Mouse (Mus musculus): ENCODE data around the gene Nanos3.

The Nanos3 gene

GRCm38 (mm10) chr8:84185117-84185516 is at the start of gene Nanos3:
Gene Nanos3 (minus strand): TSS chr8:84185217.
- in situ Hi-C loops (cut with MboI, MseI): loop anchor here (10.0 kb wide), 1 partner anchor 990 kb away; no protein-coding TSS in a partner anchor

GRCm38 (mm10) chr8:84233055-84233454 is 48.0 kb upstream of the Nanos3 start:
- in situ Hi-C loops (cut with MboI, MseI): no loop called here

- in situ Hi-C loops (cut with MboI, MseI): no loop called here
Measured at GRCm38 (mm10) chr8:84230735-84231134, 45.7 kb upstream of the Nanos3 start.

- in situ Hi-C loops (cut with MboI, MseI): loop anchor here (5.0 kb wide), 1 partner anchor 56 kb away; no protein-coding TSS in a partner anchor
Measured at GRCm38 (mm10) chr8:84223322-84224029, 38.5 kb upstream of the Nanos3 start.

- in situ Hi-C loops (cut with MboI, MseI): loop anchor here (5.0 kb wide), 1 partner anchor 55 kb away; no protein-coding TSS in a partner anchor
Measured at GRCm38 (mm10) chr8:84222566-84223165, 37.6 kb upstream of the Nanos3 start.

- in situ Hi-C loops (cut with MboI, MseI): loop anchor here (5.0 kb wide), 1 partner anchor 53 kb away; no protein-coding TSS in a partner anchor
Measured at GRCm38 (mm10) chr8:84220105-84220504, 35.1 kb upstream of the Nanos3 start.

- in situ Hi-C loops (cut with MboI, MseI): no loop called here
Measured at GRCm38 (mm10) chr8:84218143-84218542, 33.1 kb upstream of the Nanos3 start.

GRCm38 (mm10) chr8:84217206-84217605 is 32.2 kb upstream of the Nanos3 start:
- in situ Hi-C loops (cut with MboI, MseI): no loop called here

GRCm38 (mm10) chr8:84213277-84213676 is 28.3 kb upstream of the Nanos3 start:
- in situ Hi-C loops (cut with MboI, MseI): no loop called here

- in situ Hi-C loops (cut with MboI, MseI): no loop called here
Measured at GRCm38 (mm10) chr8:84211881-84212563, 27.0 kb upstream of the Nanos3 start.

GRCm38 (mm10) chr8:84211202-84211601 is 26.2 kb upstream of the Nanos3 start:
- in situ Hi-C loops (cut with MboI, MseI): no loop called here

- in situ Hi-C loops (cut with MboI, MseI): no loop called here
Measured at GRCm38 (mm10) chr8:84210167-84210791, 25.3 kb upstream of the Nanos3 start.

GRCm38 (mm10) chr8:84208381-84209380 is 23.7 kb upstream of the Nanos3 start:
- in situ Hi-C loops (cut with MboI, MseI): no loop called here

GRCm38 (mm10) chr8:84207811-84208210 is 22.8 kb upstream of the Nanos3 start:
- in situ Hi-C loops (cut with MboI, MseI): no loop called here

- in situ Hi-C loops (cut with MboI, MseI): no loop called here
Measured at GRCm38 (mm10) chr8:84206666-84207065, 21.6 kb upstream of the Nanos3 start.

- in situ Hi-C loops (cut with MboI, MseI): no loop called here
Measured at GRCm38 (mm10) chr8:84205073-84205472, 20.1 kb upstream of the Nanos3 start.

GRCm38 (mm10) chr8:84203975-84204772 is 19.2 kb upstream of the Nanos3 start:
- in situ Hi-C loops (cut with MboI, MseI): loop anchor here (5.0 kb wide), 1 partner anchor 453 kb away; no protein-coding TSS in a partner anchor

- in situ Hi-C loops (cut with MboI, MseI): loop anchor here (5.0 kb wide), 1 partner anchor 454 kb away; no protein-coding TSS in a partner anchor
Measured at GRCm38 (mm10) chr8:84202938-84203917, 18.2 kb upstream of the Nanos3 start.

Measured in regulatory T cell (primary cell).